Mouse (Mus musculus): ENCODE measurements around the gene Gm10985.
A peak's percentile ranks its signal among the peaks of the same experiment; 100 is the strongest.

Gene Gm10985

DNA sequence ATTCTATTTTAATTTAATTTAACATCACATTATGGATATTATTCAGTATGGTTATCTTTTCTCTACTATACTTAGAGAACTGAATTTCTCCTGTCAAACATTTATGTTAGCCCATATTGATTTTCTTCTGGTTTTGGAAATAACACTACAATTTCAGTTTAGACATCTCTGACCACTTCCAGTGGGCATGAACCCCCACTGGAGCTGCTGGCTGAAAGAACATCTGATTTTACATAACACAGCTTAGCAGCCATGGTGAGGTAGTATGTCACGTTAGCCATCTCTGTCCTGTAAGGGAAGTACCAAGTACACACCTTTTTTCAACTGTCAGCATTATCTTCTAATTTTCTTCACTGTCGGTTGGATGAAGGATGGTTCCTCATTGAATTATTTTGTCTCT, at the start of gene Gm10985:
Gene Gm10985, plus strand, starts transcription at position 301 of the 400 bp plus-strand sequence.
- DNase-seq (ENCODE audit: low spot score in 2 of 2) = no peak

DNA sequence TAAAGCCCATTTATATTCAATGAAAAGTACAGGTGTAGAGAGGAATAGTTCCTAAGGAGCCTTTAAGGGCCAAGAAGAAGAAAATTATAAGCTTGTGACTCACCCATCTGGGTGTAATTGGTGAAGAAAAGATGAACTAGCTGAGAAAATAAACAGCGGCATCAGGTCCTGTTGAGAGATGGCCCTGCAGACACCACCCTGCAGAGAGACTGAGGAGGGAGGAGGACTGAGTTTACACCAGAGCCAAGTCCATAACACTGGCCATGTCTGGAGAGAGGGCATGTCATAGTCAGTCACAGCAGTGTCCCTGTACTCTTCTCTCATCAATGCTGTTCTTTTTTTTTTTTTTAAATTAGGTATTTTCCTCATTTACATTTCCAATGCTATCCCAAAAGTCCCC, 48.0 kb upstream of the Gm10985 start:
- no peak for DNase-seq (ENCODE audit: low spot score in 2 of 2)

- no peak for DNase-seq (ENCODE audit: low spot score in 2 of 2)
Measured at GRCm38 (mm10) chr3:53799671-53800070, 45.2 kb upstream of the Gm10985 start.

- DNase-seq (ENCODE audit: low spot score in 2 of 2) = no peak
Measured at GRCm38 (mm10) chr3:53813421-53813977, 31.4 kb upstream of the Gm10985 start.

DNA sequence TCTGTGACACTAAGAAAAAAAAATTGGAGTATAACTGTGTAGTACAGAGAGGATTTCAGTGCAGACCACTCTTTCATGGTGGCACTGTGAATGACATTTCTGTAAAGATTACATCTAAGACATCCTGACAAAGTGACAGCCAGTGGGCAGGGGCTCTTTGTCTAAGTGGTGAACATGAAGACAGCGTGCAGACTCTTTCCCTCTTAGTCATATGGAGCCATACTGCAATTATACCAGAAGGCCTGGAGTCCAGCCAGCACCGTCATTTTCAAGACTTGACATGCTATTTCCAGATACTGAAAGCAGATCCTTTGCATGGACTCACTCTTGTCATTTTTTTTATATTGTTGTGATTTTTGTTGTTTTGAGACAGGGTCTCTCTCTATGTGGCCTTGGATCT, 10.6 kb upstream of the Gm10985 start:
- DNase-seq (ENCODE audit: low spot score in 2 of 2) = no peak

DNA sequence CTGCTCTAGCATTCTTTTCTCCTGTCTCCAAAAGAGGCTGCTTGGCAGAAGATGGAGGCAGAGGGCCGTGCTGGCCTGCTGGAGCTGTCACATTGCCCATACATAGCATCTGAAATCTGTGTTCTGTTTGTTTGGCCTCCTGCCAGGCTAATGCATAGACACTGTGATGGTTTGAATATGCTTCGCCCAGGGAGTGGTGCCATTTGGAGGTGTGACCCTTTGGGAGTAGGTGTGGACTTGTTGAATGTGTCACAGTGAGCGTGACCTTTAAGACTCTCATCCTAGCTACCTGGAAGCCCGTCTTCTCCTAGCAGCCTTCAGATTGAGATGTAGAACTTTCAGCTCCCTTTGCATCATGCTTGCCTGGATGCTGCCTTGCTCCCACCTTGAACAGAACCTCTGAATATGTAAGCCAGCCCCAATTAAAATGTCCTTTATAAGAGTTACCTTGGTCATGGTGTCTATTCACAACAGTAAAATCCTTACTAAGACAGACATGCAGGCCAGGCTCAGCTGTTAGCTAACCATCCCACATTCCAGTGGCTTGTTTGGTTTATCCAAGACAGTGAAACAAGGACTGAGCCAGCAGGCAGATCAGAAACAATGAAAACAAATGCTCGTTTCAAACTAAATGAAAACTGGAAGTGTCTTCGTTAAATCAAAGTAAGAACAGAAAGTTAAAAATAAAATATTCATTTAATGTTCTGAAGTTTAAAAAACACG, 1.5 kb downstream of the Gm10985 start:
- DNase-seq (ENCODE audit: low spot score in 2 of 2) = no peak

GRCm38 (mm10) chr3:53847726-53848125, 2.8 kb downstream of the Gm10985 start:
- no peak for DNase-seq (ENCODE audit: low spot score in 2 of 2)

- DNase-seq (ENCODE audit: low spot score in 2 of 2) = no peak
Measured at GRCm38 (mm10) chr3:53848262-53848661, 3.4 kb downstream of the Gm10985 start.

GRCm38 (mm10) chr3:53854261-53854660, 9.4 kb downstream of the Gm10985 start:
- DNase-seq (ENCODE audit: low spot score in 2 of 2) = no peak

- DNase-seq (ENCODE audit: low spot score in 2 of 2) = no peak
Measured at GRCm38 (mm10) chr3:53854831-53855230, 9.9 kb downstream of the Gm10985 start.

- peak; percentile 83 to 93 for DNase-seq (ENCODE audit: low spot score in 2 of 2)
Measured at GRCm38 (mm10) chr3:53863383-53864220, 18.7 kb downstream of the Gm10985 start, which contains the start of gene Ufm1. Gene Ufm1 (minus strand): TSS chr3:53863830.

GRCm38 (mm10) chr3:53868212-53868611, 23.3 kb downstream of the Gm10985 start:
- DNase-seq (ENCODE audit: low spot score in 2 of 2) = no peak

- no peak for DNase-seq (ENCODE audit: low spot score in 2 of 2)
Measured at GRCm38 (mm10) chr3:53869263-53869662, 24.4 kb downstream of the Gm10985 start.

DNA sequence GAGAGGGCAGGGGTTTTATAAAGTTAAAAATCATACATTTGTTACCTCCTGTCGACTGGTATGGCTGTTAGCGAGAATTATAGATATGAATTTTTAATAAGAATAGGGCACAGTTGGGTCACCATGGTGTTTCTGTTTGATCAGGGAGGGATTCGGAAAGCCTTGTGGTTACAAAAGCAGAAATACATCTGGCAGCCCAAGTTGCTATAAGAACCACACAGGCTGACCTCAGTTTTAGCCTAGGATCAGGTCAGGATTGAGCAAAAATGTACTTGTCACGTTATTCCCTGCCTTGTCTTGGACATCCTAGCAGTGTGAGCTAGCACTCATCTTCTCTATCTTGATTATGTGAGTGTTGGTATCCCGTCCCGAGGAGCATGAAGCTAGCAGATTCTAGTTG, 25.6 kb downstream of the Gm10985 start:
- no peak for DNase-seq (ENCODE audit: low spot score in 2 of 2)

GRCm38 (mm10) chr3:53871596-53871995, 26.7 kb downstream of the Gm10985 start:
- DNase-seq (ENCODE audit: low spot score in 2 of 2) = no peak

DNA sequence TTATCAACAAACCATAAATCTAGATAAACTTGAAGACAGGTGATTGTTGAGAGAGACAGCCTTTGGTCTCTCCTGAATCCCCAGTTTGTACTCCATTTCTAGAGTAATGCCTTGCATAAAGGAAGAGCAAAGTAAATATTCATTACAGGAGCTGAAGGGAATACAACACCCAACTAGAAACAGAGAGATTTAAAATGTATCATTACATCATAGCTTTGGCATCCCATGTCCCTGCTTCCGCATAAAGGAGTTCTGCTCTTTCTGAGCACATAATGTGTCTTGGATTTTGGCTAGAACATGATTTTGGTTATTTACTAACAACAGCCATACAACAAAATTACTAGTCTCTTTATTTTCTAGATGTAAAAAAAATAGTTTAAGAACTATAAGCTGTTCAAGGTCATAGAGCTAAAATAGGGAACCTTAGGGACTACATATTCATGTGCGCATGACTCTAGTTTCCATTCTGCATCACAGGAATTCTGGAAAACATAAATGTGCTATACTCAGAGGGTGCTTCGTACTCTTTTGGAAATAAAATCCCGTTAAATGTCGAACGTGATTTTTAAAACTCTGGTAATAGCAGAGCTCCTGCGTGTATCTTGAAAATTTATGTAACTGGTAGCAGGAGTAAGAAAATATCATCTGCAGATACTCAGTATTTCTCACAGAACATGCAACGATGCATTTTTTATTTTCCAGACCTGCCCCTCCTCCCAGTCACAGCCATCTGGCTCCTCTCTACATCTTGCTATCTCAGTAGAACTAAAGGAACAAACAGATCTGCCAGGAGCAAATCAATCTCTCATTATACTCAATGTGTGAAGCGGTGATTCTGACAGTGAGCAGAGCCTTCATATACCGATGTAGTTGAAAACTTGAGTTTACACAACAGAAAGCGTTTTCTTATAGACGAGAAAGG, 46.0 kb downstream of the Gm10985 start:
- DNase-seq (ENCODE audit: low spot score in 2 of 2) = no peak

Measured in urinary bladder, adult 18-20 months (tissue).